Mouse (Mus musculus): Measurements from ENCODE around the gene Cpn2. TPM values are rescaled to one million over a fixed set of nuclear protein-coding genes. Genes with fewer than 3 reads are reported as not detected.

The Cpn2 gene
- total RNA-seq (2014; rRNA removed): under 0.01 TPM in 1 of 2 replicates, not detected in the other
- polyA plus RNA-seq (2015; fragmentation: Nextera tagmentation; extraction: Ambion mirVana): not detected in 2 replicates

DNA sequence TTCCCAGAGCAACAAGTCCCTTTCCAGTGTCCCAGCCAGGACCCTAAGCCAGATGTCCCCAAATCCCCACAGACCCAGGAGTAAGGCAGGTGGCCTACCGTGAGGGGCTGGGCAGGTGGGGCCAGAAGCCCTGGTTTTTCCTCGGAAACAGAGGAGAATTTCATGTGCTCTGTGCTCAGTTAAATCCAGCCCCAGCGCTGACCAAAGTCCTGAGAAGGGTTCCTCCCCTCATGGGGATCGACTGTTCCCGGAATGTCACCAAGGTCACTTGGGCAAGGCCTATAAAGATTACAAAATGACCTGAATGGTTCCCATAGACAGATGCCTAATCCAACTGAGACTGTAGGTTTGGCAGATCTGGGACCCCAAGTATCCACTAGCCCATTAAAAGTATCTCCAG lies at the start of gene Cpn2:
Cpn2 (minus strand) TSS at position 141 of the 400 bp plus-strand sequence.
- Histone ChIP-seq H3K4me3 (ENCODE audit: low read length) (no peak within 1 kb of the TSS), H3K27me3 (ENCODE audit: insufficient read depth, low read length) (no peaks in the 10 kb centered on the region), H3K9me3 (ENCODE audit: low read length) (no peaks in the 10 kb centered on the region), H3K36me3 (ENCODE audit: insufficient read depth, low read length) (no peaks in the 10 kb centered on the region), H3K4me1 (ENCODE audit: insufficient read depth, low read length) (peaks cover 9% of the 10 kb centered on the region; the same call in 1 of the 2 replicates), H3K27ac (no peak within 1 kb of the TSS), H3K9ac (replicated peaks; ENCODE audit: low read length) (no peak within 1 kb of the TSS), H3K4me2 (ENCODE audit: low read depth, low read length) (no peak within 1 kb of the TSS)
- 72% methylated on average over 5 of the region's 5 CpGs for WGBS
- TF ChIP-seq CTCF (IDR thresholded peaks at IDR 0.05; ENCODE audit: low read depth): no peak
- ATAC-seq (no peak), DNase-seq (ENCODE audit: low spot score) (no peak)

DNA sequence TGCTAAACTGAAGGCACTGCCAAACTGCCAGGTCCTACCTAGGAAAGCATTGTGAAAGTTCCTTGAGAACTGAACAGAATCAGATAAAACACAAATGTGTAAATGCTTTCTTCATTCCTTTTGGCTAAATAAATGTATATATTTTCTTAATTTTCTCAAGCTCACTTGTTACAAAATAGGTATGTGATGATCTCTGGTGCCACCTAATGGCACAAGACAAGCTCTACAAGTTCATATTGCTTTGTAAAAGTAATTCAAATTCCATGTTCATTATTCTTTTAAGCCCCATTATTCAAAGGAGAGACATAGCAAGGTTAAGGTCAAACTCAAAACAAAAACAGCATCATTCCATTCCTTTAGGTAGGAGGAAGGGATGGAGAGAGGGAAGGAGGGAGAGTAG lies 46.9 kb upstream of the Cpn2 start:
- Histone ChIP-seq H3K4me3 (ENCODE audit: low read length) (no peak overlapping the region), H3K27me3 (ENCODE audit: insufficient read depth, low read length) (peaks cover 19% of the 10 kb centered on the region; the same call in 1 of the 2 replicates), H3K4me1 (ENCODE audit: insufficient read depth, low read length) (no peaks in the 10 kb centered on the region), H3K36me3 (ENCODE audit: insufficient read depth, low read length) (no peaks in the 10 kb centered on the region), H3K4me2 (ENCODE audit: low read depth, low read length) (no peak overlapping the region), H3K9me3 (ENCODE audit: low read length) (no peaks in the 10 kb centered on the region), H3K27ac (no peak overlapping the region), H3K9ac (replicated peaks; ENCODE audit: low read length) (no peak overlapping the region)
- ATAC-seq (no peak), DNase-seq (ENCODE audit: low spot score) (peak; percentile 74)
- TF ChIP-seq CTCF (IDR thresholded peaks at IDR 0.05; ENCODE audit: low read depth): peak; percentile 71

DNA sequence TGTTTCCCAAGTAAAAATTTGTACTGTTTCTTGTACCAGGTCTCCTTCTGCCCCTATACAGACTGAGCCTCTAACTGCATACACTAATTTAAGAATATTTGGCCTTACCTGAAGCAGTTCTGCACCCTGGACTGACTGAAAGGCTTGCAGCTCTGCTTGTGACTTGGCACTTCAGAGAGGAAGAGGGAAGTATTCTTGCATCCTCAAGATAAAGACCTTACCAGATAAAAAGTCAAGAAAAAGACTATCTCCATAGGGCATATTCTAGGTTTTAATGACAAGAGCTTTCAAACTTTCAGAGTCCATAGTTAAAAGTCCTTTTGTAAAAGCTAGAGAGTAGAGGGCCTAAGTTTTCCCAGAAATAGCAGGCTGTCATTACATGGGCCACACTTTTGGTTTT lies 43.3 kb upstream of the Cpn2 start, which contains the start of gene Gp5:
Gp5 (minus strand) TSS at position 133 of the 400 bp plus-strand sequence.
- DNase-seq (ENCODE audit: low spot score) (no peak), ATAC-seq (no peak)
- H3K36me3 ChIP-seq (ENCODE audit: insufficient read depth, low read length): no peaks in the 10 kb centered on the region
- no peaks in the 10 kb centered on the region for H3K9me3 ChIP-seq (ENCODE audit: low read length)
- peak within 1 kb of the TSS; percentile 93 for H3K4me2 ChIP-seq (ENCODE audit: low read depth, low read length)
- H3K27ac ChIP-seq: no peak within 1 kb of the TSS
- H3K27me3 ChIP-seq (ENCODE audit: insufficient read depth, low read length): peaks cover 22% of the 10 kb centered on the region; the same call in 1 of the 2 replicates
- peak within 1 kb of the TSS; percentile 56 for H3K4me3 ChIP-seq (ENCODE audit: low read length)
- TF ChIP-seq CTCF (IDR thresholded peaks at IDR 0.05; ENCODE audit: low read depth): no peak
- H3K9ac ChIP-seq (replicated peaks; ENCODE audit: low read length): peak within 1 kb of the TSS; percentile 59; the same call in 1 of the 2 replicates
- 0 out of 2 replicates have a peak, but pooled peaks cover 7% of the 10 kb centered on the region for H3K4me1 ChIP-seq (ENCODE audit: insufficient read depth, low read length)

DNA sequence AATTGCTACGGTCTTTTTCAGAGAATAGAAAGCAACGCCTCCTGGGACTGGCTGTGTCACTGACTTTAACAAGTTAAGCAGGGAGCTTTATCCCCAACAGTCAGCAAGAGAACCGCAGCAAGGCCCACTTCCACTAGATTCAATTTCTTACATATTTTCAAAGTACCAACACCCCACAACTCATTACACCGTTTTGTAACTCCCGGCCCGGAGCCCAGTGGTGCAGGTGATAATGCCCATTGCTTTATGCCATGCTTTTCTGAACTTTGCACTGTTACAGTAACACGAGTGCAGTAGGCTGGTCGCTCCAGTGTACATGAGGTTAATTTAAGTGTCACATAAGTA lies 42.8 kb upstream of the Cpn2 start:
- Histone ChIP-seq H3K27me3 (ENCODE audit: insufficient read depth, low read length) (peaks cover 22% of the 10 kb centered on the region; the same call in 1 of the 2 replicates), H3K36me3 (ENCODE audit: insufficient read depth, low read length) (no peaks in the 10 kb centered on the region), H3K9me3 (ENCODE audit: low read length) (no peaks in the 10 kb centered on the region), H3K4me2 (ENCODE audit: low read depth, low read length) (peak overlapping the region; percentile 93), H3K4me1 (ENCODE audit: insufficient read depth, low read length) (0 out of 2 replicates have a peak, but pooled peaks cover 7% of the 10 kb centered on the region), H3K4me3 (ENCODE audit: low read length) (peak overlapping the region; percentile 56; the same call in 1 of the 2 replicates), H3K27ac (no peak overlapping the region), H3K9ac (replicated peaks; ENCODE audit: low read length) (no peak overlapping the region)
- ATAC-seq (no peak), DNase-seq (ENCODE audit: low spot score) (no peak)
- TF ChIP-seq CTCF (IDR thresholded peaks at IDR 0.05; ENCODE audit: low read depth): no peak
- 61% methylated on average over 8 of the region's 8 CpGs for WGBS

DNA sequence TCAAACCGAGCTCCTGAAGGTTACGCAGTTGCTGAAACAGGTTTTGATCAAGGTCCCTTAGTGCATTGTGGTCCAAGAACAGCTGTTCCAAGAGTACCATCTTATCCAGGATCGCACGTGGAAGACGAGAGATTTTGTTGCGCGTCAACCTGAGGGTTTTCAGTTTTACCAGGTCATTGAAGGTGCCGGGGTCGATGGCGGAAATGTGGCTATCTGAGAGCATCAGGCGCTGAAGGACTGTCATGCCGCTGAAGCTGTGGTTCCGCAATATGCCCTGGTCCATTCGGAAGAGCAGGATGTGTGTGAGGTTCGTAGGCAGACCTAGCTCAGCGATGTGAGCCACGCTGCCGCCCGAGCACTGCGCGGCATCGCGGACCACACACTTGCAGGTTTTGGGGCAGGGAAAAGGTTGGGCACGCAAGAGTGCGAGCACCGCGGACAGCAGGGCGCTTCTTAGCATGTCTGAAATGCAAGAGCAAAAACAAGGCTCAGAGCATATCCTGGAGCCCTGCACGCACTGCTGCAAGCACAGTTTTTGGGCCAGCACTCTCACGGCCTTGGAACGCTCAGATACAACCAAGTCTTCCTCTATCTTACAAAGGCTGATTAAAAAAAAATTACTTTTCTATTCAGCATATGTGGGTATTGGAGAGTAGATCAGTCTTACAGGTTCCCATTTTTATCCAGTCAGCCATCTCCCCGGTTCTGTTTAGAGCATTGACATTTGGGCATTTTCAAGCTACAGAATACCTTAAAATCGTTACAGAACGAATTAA lies 42.3 kb upstream of the Cpn2 start:
- H3K27me3 ChIP-seq (ENCODE audit: insufficient read depth, low read length): peaks cover 22% of the 10 kb centered on the region; the same call in 1 of the 2 replicates
- H3K4me3 ChIP-seq (ENCODE audit: low read length): peak overlapping the region; percentile 56
- H3K36me3 ChIP-seq (ENCODE audit: insufficient read depth, low read length): no peaks in the 10 kb centered on the region
- 0 out of 2 replicates have a peak, but pooled peaks cover 7% of the 10 kb centered on the region for H3K4me1 ChIP-seq (ENCODE audit: insufficient read depth, low read length)
- TF ChIP-seq CTCF (IDR thresholded peaks at IDR 0.05; ENCODE audit: low read depth): no peak
- ATAC-seq (no peak), DNase-seq (ENCODE audit: low spot score) (peak; percentile 31)
- H3K27ac ChIP-seq: 0 out of 2 replicates have a peak overlapping the region, but pooled peaks have one; percentile 26
- peak overlapping the region; percentile 59; the same call in 1 of the 2 replicates for H3K9ac ChIP-seq (replicated peaks; ENCODE audit: low read length)
- 5% methylated on average over 34 of the region's 34 CpGs for WGBS
- H3K9me3 ChIP-seq (ENCODE audit: low read length): no peaks in the 10 kb centered on the region
- peak overlapping the region; percentile 93 for H3K4me2 ChIP-seq (ENCODE audit: low read depth, low read length)

DNA sequence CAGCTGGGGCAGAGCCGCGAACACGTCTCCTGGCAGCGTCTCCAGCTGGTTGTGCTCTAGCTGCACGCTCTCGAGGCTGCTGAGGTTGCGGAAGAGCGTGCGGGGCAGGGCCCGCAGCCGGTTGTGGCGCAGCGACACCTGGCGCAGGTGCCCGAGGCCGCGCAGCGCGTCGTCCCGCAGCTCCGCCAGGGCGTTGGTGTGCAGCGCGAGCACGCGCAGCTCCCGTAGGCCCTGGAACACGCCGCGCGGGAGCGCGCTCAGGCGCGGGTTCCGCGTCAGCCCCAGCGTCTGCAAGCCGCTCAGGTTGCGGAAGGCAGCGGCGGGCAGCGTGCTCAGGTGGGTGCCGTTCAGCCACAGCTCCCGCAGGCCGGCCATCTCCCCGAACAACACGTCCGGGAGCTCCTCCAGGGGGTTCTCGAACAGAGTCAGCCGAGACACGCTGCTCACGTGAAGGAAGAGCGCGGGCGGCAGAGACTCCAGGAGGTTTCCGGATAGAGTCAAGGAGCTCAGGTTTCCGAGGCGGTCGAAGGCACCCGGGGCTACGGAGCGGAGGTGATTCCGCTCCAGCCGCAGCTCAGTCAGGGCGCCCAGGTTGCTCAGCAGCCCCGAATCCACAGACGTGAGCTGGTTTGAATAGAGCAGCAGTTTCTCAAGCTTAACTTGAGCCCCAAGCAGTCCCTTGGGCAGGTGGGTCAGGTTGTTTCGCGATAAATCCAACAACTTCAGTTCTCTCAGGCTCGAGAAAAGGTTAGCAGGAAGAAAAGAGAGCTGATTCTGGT lies 41.5 kb upstream of the Cpn2 start:
- Histone ChIP-seq H3K27ac (peak overlapping the region; percentile 26; the same call in 1 of the 2 replicates), H3K27me3 (ENCODE audit: insufficient read depth, low read length) (peaks cover 22% of the 10 kb centered on the region; the same call in 1 of the 2 replicates), H3K9me3 (ENCODE audit: low read length) (no peaks in the 10 kb centered on the region), H3K4me3 (ENCODE audit: low read length) (peak overlapping the region; percentile 56), H3K36me3 (ENCODE audit: insufficient read depth, low read length) (no peaks in the 10 kb centered on the region), H3K4me1 (ENCODE audit: insufficient read depth, low read length) (0 out of 2 replicates have a peak, but pooled peaks cover 7% of the 10 kb centered on the region), H3K9ac (replicated peaks; ENCODE audit: low read length) (peak overlapping the region; percentile 59), H3K4me2 (ENCODE audit: low read depth, low read length) (peak overlapping the region; percentile 93)
- DNase-seq (ENCODE audit: low spot score) (peak; percentile 89), ATAC-seq (peak; percentile 82)
- 2% methylated on average over 70 of the region's 72 CpGs for WGBS
- peak; percentile 22; the same call in 1 of the 2 replicates for TF ChIP-seq CTCF (IDR thresholded peaks at IDR 0.05; ENCODE audit: low read depth)
